In genomic region chr11:75880064-75880463, GRCm38 (mm10) we compare ENCODE assay signal across 10 mouse cellular contexts. TPM values are rescaled to one million over a fixed set of nuclear protein-coding genes. Genes with fewer than 3 reads are reported as not detected.
A peak's percentile ranks its signal among the peaks of the same experiment; 100 is the strongest.
DNase-seq lines count a peak whose midpoint lies in the region; ATAC-seq and TF ChIP-seq lines count a peak whose summit lies in the region.
"Had no signal": no experiment of that assay in that cellular context is flagged by ENCODE, and none has a peak within 500 bp of the region (broad histone marks: within the 10 kb centered on the region; RNA-seq: fewer than 3 reads in every experiment).

No protein-coding gene starts in this region.

- no peak overlapping the region for H3K4me3 ChIP-seq in gastrocnemius, adult 2 months
- H3K4me3 ChIP-seq: embryonic facial prominence, embryonic 12.5 days had no signal

- peak; percentile 68 for ATAC-seq in Patski

- no peak overlapping the region for H3K27ac ChIP-seq in gastrocnemius, adult 2 months

- TF ChIP-seq CTCF in gastrocnemius, adult 2 months (IDR thresholded peaks at IDR 0.05), result no peak
- TF ChIP-seq CTCF in Patski (IDR thresholded peaks at IDR 0.05), result no peak

- H3K27me3 ChIP-seq in Patski, result no peaks in the 10 kb centered on the region
- H3K27me3 ChIP-seq: CH12.LX; embryonic facial prominence, embryonic 12.5 days had no signal

- peak; percentile 19 for DNase-seq in gastrocnemius, postnatal 14 days
- DNase-seq in gastrocnemius, adult 2 months, result no peak
- peak; percentile 89 for DNase-seq in Patski (ENCODE audit: low read depth, low spot score)
- DNase-seq in frontal cortex, postnatal 36 days (ENCODE audit: low spot score in 2 of 2), result peak; percentile 51 to 60
- peak; percentile 43 to 50 for DNase-seq in left cerebral cortex, postnatal 36 days (ENCODE audit: low spot score in 2 of 2)
- no peak for DNase-seq in urinary bladder, postnatal 36 days (ENCODE audit: low spot score in 2 of 2)
- DNase-seq in thymus, postnatal 25 days, result no peak
- DNase-seq in spleen, postnatal 14 days (ENCODE audit: low spot score in 2 of 2), result no peak

- POLR2A ChIA-PET in Patski (lab: Charles Lee), result interaction anchor here (1.2 kb wide), 1 partner anchor 16 kb away, joined by 4 read pairs; no protein-coding TSS in a partner anchor

- in situ Hi-C loops in Patski (cut with MboI; ENCODE audit: low pct_unique_long_range_greater_than_20kb), result no loop called here

- CTCF ChIA-PET in Patski (lab: Charles Lee), result no interaction called here

- intact Hi-C loops in gastrocnemius, postnatal 14 days (cut with DNase I; ENCODE audit: low total_unique reads), result no loop called here
- intact Hi-C loops in gastrocnemius, adult 2 months (cut with DNase I), result loop anchor here (5.0 kb wide), 1 partner anchor 63 kb away; no protein-coding TSS in a partner anchor
- intact Hi-C loops in left cerebral cortex, postnatal 36 days (cut with DNase I), result no loop called here

RNA-seq across cellular contexts. Expression of gene Rph3al, which starts 58.2 kb away (rescaled TPM):
- total RNA-seq in gastrocnemius, postnatal 14 days (2021), result 1 to 10 TPM; 3.9 to 5.6 TPM
- 10 to 100 TPM; 12.7 to 15.0 TPM for total RNA-seq in gastrocnemius, adult 2 months (2021)
- polyA plus RNA-seq in Patski (2021), result 14.4 TPM
- total RNA-seq in left cerebral cortex, postnatal 36 days (2021), result 1 to 10 TPM; 2.0 to 4.3 TPM

Comparison
In these comparisons a context has a peak if more than half of its experiments do, and no peak if none do; other contexts are left out.
1. DNase-seq: peak in gastrocnemius, postnatal 14 days (single experiment), Patski (single experiment), frontal cortex, postnatal 36 days (2 of 2) and left cerebral cortex, postnatal 36 days (2 of 2); none in gastrocnemius, adult 2 months (single experiment), urinary bladder, postnatal 36 days (0 of 2), thymus, postnatal 25 days (single experiment) and spleen, postnatal 14 days (0 of 2).